Mouse (Mus musculus): ENCODE measurements at regions not wholly inside any gene's neighbourhood (a gene's known extent, or its start where the extent isn't known, plus 50 kb on each side); places are given as distances from the start of the nearest gene placed in this dataset.

DNA sequence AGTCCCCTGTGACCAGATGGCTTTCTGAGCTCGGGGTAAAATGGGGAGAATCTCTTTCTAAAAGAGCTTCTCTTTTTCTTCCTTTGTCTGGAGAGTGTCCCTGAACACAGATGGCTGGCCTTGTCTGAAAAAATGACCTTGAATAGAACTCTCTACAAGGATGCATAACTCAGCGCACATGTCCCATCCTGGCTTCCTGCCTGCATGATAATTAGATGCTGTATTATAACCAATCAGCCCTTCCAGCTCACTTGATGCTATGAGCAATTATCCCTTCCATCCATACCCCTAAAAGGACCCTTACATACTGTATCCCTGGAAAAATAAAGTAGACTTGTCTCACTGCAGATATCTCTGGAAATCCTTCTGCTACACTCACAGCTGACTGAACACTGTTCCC is 199.7 kb upstream of the Slc7a11 start:
- no peak for DNase-seq (ENCODE audit: low read depth)

DNA sequence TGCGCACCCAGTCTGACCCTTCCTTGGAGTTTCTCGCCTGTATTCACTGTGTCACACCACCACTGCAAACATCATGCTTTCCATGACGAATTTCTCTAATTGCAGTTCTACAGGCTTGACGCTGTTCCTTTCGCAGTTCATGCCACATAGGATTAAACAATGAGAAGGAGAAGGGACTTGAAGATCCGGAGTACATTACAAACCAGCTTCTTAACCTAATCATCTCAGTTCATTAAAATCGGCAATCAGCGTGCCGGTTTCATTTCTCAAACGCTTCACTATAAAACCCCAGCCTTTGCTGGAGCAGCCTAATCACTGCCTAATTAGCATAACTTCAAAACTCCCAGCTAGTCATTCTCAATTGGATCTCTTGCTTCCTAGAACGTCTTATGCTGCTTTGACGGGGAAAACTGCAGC is 196.5 kb upstream of the Slc7a11 start:
- no peak for DNase-seq (ENCODE audit: low read depth)

DNA sequence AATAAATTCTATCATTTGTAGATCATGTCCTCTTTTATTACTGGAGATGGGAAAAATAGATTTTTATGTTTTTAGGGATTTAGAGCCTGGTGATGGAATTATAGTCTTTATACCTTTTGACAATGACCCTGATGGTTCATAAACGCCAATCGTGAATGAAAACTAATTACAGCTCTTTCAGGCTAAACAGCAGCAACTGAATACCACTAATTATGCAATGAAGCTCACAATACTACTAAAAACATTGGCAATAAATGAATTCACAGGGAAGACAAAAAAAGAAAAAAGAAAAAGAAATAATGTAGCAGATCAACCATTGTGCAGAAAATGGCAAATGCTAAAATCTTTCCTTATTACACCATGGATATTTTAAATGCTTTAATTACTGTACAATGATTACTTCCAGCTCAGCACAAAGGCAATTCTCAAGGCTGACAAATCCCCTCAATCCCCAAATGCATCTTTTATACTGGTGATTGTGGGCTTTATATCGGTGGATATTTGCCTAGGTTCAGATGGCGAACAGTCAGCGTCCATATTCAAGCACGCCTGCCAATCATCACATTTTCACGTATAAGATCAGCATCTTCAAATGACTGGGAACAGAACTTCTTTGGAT is 191.2 kb upstream of the Slc7a11 start:
- no peak for DNase-seq (ENCODE audit: low read depth)

DNA sequence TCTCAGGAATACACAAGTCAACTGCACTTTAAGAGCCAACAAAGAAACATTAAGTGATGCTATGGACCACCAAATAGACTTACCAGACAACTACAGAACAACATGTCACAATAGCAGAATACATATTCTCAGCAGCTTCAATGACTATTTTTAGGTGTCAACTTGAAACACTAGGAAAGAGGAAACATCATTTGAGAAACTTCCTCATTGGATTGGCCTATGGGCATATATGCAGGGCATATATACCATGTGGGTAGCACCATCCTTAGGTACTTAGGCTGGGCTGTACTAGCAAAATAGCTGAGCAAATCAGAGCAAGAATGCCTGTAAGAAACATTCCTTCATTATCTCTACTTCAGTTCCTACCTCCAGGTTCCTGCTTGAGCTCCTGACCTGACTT is 187.9 kb upstream of the Slc7a11 start:
- no peak for DNase-seq (ENCODE audit: low read depth)

DNA sequence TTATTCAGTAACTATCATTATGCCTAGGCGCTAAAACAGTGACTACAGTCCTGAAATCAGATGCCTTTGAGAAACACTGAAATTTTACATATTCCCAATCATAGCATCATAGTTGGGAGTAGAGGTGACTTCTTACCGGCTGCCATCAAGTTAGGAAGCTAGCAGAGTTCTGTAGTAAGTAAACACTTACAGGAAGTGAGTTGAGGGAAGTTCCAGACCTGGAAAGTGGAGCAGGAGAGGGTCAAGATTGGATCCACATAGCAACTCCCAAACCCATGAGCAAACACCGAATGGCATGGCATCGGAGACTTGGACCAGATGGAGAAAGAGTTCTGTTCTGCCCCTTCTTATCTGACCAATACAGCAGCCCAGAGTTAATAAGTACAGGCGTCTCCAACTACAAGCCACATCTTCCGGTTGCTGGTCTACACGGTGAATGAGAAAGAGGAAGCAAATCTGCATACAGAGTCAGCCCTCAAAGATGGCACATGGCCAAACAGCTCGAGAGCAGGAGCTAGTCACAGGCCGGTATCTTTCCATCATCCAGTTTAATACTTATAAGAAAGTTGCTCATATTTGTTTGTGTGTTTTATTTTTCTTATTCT is 184.8 kb upstream of the Slc7a11 start:
- DNase-seq (ENCODE audit: low read depth), result no peak

DNA sequence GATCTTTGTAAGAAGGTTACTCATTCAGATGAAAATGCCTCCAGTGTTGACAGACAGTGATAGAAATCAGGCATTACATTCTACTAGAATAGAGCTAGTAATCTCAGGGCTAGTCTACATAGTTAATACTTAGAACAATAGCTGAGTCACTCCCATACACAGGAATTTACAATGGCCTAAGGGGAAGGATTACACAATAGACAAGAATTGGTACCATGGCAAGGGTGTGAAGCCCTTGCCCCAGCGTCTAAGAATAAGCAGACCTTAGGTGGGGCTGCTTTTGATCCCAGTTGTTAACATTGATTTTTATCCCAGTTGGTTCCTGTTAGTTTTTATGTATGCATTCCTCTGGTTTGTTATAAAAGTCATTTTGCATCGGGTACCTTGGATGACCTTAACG is 177.8 kb upstream of the Slc7a11 start:
- peak; percentile 3 for DNase-seq (ENCODE audit: low read depth)

DNA sequence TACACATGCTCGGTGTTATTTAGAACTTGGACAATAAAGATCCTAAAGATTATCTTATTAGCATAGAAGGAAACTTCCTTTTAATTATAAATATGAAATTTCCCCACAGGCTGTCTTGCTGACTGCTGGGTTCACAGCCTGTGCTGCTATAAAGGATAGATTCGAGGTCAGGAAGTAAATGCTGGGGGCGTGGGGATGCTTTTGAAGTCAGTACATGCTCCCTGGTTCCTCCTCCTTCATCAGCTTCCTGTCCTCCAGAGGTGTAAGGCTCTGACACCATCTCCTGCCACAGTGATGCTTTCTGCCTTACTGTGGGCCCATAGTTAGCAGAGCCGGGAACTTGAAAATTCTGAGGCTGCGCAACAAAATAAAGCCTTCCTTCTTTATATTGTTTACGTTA is 175.6 kb upstream of the Slc7a11 start:
- no peak for DNase-seq (ENCODE audit: low read depth)

DNA sequence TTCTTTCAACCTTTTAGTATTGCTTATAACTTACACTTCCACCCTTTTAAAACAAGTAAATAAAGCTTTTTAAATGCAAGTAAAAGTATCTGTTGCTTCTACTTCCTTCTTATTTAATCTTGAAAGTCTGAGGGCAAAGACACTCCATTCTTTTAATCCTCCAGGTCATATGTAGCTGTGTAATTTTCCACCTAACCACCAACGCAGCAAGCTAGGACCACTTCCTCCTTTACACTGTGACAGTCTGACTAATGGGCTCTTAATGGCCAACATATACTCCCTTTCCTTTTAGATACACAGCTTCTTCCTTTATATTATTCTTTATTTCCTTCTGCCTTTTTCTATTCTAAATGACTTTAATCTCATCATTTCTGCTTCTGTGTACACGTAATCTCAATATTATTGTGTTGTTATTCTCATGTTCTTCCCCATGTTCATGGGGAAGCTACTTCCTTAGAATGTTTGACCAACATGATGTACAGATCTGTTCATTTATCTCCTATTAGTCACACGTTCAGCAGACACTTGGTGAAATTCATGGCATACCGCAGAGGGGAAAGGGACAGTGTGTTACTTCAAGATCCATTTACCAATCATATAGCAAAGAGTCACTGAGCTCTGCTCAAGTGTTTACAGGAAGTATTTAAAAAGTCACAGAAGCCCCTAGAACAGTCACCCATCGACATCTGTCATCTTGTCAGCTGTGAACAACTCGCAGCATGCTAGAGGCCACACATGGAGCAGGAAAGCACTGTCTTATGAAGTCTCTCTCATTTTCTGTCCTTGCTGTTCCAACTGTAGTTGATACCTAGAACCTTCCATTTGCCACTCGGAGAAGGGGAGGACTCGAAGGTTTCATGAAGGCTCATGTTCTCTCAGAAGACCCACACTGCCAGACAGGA is 172.2 kb upstream of the Slc7a11 start:
- DNase-seq (ENCODE audit: low read depth), result no peak

DNA sequence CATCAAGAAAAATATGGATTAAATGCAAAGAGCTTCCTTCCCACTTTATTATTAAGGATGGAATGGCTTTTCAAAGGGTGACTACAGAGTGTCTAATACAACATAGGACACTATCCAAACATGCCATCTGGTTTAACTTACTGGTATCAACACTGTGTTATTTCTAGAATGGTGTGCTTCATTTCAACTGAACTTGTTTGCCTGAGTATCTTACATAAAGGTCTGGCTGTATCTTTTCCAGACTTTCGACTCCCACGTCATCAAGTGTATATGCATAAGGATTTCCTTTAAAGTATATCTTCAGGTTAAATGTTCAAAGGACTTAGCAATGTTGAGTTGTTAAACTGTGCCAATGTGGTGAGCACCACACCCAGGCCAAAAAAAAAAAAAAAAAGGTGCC is 169.6 kb upstream of the Slc7a11 start:
- DNase-seq (ENCODE audit: low read depth), result no peak

DNA sequence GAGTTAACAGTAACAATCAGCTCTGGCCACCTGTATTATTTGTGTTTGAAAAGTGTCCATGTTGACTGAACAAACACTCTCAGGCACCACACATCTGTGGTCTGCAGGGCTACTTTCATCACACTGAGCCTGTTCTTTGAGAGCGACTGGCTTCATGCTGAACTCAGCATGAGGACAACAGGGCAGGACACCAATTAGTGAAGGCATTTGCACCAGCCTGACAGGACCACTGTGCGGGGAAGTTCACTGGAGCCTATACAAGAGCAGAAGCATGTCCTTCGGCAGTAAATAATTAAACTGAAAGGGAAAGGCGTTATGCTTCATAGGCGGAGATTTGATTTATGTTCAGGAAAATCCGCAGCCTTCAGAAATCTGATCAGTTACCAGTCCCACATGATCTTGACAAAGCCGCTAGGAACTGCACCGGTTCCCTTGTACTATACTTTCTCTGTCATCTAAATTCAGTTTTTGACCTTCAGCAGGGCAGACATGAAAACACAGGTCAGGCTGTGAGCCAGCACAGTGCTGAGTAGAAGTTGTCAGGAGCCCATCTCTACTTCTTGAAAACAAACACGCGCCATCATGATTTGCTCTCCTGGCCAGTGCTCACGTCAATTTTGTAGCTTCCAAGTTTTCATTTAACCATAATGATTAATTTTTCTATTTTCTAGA is 166.1 kb upstream of the Slc7a11 start:
- no peak for DNase-seq (ENCODE audit: low read depth)

DNA sequence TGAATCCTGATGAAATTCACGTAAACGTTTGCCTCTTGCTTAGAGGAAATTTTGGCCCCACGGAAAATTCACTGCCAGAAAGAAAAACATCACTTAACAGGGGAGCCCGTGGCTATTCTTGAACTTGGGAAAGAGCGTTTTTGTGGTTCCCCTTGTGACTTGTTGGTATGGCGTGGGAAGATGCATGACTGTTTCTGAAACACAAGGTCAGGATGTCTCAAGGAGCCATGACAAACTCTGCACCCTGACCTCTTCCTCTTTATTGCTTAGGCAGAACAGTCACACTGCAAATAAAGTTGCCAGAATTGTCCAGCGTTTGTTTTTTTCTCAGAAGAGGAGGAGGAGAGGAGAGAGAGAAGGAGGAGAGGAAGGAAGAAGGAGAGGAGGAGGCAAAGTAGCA is 164.3 kb upstream of the Slc7a11 start:
- DNase-seq (ENCODE audit: low read depth), result no peak

DNA sequence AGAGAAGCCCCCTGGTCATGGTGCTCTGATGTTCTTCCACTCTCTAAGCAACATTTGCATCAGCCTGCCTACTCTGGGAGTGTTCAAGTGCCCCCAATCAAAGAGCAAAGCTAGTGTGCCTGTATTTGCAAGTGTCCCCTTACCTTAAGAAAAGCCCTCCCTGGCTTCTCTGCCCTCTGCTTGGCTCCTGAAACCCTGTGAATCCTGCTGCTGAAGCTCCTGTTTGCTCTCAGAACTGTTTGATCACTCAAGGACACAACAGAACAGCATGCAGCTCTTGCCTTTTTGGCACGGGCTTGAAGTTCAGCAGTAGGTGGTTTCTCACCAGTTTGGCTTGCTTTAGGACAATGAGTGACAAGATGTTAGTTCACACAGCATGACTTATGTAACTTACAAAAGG is 163.6 kb upstream of the Slc7a11 start:
- no peak for DNase-seq (ENCODE audit: low read depth)

DNA sequence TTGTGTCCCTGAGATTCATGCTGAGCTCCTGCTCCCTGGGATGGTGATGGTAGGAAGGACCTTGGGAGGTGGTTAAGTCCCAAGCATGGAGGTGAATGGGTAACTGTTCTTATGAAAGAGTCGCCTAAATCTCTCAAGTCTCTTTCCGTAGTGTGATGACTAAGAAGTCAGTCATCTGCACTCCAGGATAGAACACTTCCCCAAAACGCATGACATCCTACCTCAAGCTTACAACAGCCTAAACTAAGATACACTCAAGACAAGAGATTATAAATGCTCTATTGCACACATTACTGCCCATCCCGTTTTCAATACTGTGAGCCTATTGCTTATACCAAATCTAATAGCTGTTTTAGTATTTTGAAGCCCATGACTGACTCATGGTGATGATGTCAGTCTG is 162.3 kb upstream of the Slc7a11 start:
- DNase-seq (ENCODE audit: low read depth), result no peak

DNA sequence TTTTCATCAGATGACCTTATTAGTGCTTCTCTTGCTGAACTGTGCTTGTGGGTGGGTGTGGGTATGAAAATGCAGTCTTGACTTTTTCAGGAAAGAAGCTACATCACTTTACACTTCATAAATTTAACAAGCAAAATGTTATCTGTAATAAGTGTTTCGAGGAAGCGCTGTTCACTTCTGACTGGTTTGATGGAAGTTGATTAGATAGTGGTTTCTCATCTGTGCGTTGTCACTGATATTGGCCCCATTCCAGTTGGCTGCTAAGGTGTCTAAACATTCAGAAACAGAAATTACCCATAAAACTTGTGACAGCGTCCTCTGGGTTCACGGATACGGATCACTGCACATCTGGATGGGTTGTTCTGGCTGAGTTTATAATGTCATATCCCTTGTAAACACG is 159.8 kb upstream of the Slc7a11 start:
- DNase-seq (ENCODE audit: low read depth), result no peak

DNA sequence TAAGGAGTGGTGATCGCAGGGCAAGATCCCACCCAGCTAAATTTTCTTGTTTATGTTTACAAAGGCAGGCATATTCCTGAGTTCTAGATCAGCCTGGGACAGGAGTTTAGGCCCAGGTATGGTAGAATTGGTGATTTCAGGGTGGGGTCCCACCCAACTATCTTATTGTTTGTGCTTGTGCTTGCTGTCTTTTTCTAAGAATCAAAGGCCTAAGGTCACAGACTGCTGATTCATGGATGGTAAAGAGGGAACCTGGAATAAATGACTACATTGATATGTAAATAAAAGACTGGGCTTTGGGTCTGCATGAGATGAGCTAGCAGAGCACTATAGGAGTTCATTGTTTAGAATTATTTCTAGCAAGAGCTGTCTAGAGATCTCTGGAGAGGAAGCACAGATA is 152.3 kb upstream of the Slc7a11 start:
- DNase-seq (ENCODE audit: low read depth), result no peak

DNA sequence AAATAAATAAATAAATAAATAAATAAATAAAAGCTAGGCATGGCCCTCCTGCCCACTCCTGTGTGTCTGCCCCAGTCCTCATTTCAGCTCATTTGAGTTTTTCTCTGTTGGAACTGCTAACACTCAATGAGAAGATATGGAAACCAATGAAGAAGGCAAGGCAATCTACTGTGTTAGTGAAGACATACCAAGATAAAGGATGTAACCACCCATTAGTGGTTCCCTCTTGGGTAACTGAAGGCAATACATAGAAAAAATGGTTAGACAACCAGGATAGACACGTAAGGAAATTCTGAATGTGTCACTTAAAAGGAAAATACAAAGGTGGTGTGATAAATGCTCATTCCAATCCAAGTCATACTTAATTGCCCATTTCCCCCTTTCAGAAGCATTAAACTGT is 140.9 kb upstream of the Slc7a11 start:
- DNase-seq (ENCODE audit: low read depth), result no peak

DNA sequence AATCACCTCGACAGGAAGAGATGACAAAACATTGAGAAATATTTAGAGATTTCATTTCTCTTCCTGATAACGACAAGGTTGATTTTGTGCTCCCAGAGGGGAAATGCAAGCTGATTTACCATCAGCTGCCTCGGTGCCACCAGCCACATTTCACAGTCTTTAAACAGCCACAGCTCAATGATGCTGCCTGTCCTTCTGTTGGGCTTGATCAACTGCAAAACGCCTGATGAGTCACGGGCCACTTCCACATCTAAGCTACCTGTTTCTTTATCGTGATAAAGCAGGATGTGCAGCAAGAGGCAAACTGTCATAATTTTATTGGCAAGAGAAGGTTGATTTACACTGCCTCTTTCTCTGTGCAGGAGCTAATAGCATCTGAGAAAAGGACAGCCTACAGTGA is 140.1 kb upstream of the Slc7a11 start:
- DNase-seq (ENCODE audit: low read depth), result no peak

DNA sequence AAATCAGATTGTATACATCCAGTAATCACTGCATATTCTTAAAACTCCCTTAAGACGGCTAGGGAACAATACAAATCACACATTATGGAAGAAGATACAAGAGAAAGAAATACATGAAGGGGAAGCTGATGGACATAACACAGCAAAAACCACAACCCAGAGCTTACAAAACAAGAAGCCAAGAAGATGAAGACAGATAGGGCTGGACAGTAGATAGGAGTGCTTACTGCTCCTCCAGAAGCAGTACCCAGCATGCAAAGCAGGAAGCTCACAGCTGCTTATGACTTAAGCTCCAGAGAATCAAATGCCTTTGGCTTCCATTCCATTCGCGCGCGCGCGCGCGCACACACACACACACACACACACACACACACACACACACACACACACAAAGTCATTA is 131.0 kb upstream of the Slc7a11 start:
- DNase-seq (ENCODE audit: low read depth), result no peak

DNA sequence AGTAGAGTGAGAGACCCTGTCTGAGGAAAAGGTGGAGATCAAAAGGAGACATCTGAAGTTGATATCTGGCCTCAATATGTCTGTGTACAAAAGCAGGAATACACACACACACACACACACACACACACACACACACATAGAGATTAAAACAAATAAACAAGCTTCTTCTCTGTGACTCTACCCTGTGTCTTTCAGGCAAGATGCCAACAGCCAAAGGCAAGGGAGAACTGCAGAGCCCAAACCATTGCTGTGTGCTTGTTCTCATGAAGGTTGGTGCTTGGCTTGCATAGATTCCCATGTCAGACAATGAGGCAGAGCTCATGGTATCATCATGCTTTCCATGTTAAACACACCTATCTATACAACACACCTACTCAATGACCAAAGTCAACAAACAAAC is 126.6 kb upstream of the Slc7a11 start:
- DNase-seq (ENCODE audit: low read depth), result no peak

DNA sequence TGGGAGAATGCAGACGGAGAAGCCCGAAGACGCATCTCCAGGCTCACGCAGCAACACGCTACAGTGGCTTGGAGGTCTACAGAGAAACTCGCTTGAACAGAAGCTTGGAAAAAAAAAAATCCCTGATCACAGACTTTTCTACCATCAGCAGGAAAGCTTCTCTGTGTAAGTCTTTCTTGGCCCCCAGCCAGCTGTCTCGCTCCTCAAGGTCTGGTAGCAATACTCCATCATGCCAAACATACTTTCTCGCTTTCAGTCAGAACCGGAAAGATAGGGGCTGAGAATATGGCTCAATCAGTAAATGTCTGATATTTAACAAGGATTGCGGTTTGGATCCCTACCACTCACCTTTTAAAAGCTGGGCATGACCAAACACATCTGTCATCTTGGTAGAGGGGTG is 126.2 kb upstream of the Slc7a11 start:
- DNase-seq (ENCODE audit: low read depth), result no peak

DNA sequence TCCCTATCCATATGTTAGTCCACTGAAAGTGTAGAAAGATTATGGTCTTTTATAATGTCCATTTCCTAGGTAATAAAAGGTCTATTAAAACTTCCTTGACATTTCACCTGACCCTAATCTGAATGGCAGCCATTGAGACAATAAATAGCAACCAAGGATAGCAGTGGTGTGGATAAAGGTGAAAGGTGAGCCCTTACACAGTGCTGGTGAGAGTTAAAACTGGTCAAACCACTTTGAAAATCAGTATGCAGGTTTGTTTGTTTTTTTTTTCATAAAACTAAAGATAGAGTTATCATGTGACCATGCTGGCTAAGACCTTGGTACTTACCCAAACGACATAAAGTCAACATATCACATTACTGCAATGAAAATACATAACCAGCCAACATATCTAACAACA is 110.7 kb upstream of the Slc7a11 start:
- no peak for DNase-seq (ENCODE audit: low read depth)

DNA sequence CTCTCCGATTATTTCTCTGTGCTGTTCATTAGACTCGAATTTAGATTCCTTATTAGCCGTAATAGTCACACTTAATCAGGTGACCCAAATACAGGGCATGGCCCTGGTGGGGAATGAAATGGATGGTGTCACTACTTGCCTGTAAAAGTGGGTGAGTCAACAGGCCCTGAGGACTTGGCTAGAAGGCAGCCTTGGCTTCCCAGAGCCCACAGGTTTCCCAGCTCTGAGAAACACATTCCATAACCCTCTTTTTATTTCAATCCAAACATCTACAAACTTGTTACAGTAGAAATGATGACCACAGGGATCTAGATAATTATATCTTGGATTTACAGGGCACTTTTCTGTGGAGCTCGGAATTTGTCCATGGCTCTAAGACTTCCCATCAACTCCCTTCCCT is 105.2 kb upstream of the Slc7a11 start:
- DNase-seq (ENCODE audit: low read depth), result no peak

DNA sequence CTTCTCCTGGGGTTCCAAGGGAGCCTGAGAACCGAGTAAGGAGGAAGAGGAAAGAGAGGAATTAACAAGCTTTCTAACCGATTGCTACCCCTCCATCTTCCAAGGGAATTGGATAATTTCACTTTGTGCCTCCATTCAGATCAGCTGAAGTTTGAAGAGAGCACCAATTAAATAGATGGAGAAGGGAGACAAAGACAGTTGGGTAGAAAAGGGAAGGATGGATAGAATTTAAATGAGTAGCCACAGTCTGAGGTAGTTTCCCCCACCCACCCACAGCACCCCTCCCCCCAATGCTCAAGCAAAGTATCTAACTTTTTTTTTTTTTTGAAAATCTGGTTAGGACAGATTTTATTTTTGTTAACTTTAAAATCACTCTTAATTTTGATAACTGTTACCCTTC is 87.2 kb upstream of the Slc7a11 start:
- no peak for DNase-seq (ENCODE audit: low read depth)

All from gonadal fat pad, adult 2 months (tissue).